Mouse (Mus musculus) G1E (cell line): Measurements from ENCODE around the gene Krtap28-10. TPM values are rescaled to one million over a fixed set of nuclear protein-coding genes. Genes with fewer than 3 reads are reported as not detected.

ENCODE experiments used
- ATAC-seq: 2 replicates; pipeline ENCODE4 v1.8.0; 2016; ENCODE audit warnings: mild to moderate bottlenecking; ENCODE audit not compliant: insufficient number of reproducible peaks, poor library complexity, low FRiP score, severe bottlenecking; ENCODE audit errors: extremely low read depth
- DNase-seq: peaks from one replicate; pipeline ENCODE4 v3.0.0; 2012; ENCODE audit warnings: low spot score
- H3K27me3 ChIP-seq: 2 replicates; pipeline ENCODE4 v1.6.1; 2012; ENCODE audit warnings: mild to moderate bottlenecking, low read length, inconsistent platforms; ENCODE audit not compliant: insufficient read depth
- H3K36me3 ChIP-seq: replicated peaks from 2 replicates; pipeline ENCODE3; 2012; ENCODE audit warnings: mild to moderate bottlenecking, inconsistent platforms
- H3K4me1 ChIP-seq: 2 replicates; pipeline ENCODE4 v1.6.1; 2012; ENCODE audit warnings: low read depth, low read length, inconsistent platforms, mixed read lengths; ENCODE audit not compliant: insufficient read depth
- H3K4me3 ChIP-seq: 2 replicates; pipeline ENCODE4 v1.5.1; 2012; ENCODE audit warnings: low read depth, mild to moderate bottlenecking, inconsistent platforms, low read length, moderate library complexity, mixed read lengths
- H3K9me3 ChIP-seq: replicated peaks from 2 replicates; pipeline ENCODE4 v1.6.1; 2012; ENCODE audit warnings: inconsistent platforms
- CTCF ChIP-seq: IDR thresholded peaks from 2 replicates; pipeline ENCODE4 v1.5.1; 2012; ENCODE audit warnings: low read depth, low read length, inconsistent platforms, mixed read lengths
- GATA1 ChIP-seq: IDR thresholded peaks from 2 replicates; pipeline ENCODE4 v1.6.1; 2012; ENCODE audit warnings: borderline replicate concordance, low read length, inconsistent platforms, mixed read lengths
- GATA2 ChIP-seq: IDR thresholded peaks from 2 replicates; pipeline ENCODE4 v1.6.1; 2012; ENCODE audit warnings: low read depth, low read length, inconsistent platforms, borderline replicate concordance
- POLR2AphosphoS5 ChIP-seq: IDR thresholded peaks from 2 replicates; pipeline ENCODE4 v1.6.1; 2012; ENCODE audit warnings: low read depth, low read length, inconsistent platforms; ENCODE audit not compliant: insufficient replicate concordance
- TAL1 ChIP-seq: conservative IDR thresholded peaks from 2 replicates; pipeline ENCODE4 v1.6.1; 2012; ENCODE audit warnings: low read depth, low read length, inconsistent platforms, mixed read lengths
- polyA plus RNA-seq: library from polyadenylated mRNA; stranded (reverse); fragments of >175 nt; gene quantifications from 2 replicates; pipeline ENCODE4 v1.2.3, GENCODE M21; 2012
- total RNA-seq, 2 experiments: library from RNA; stranded (forward) in 1 of 2; stranded (reverse) in 1 of 2; fragments of 200-1000 nt in 1 of 2; fragments of >200 nt in 1 of 2; fragmentation: Nextera tagmentation in 1 of 2; gene quantifications; 2 replicates each; pipeline ENCODE4 v1.2.3; 2014 to 2017

Gene Krtap28-10
- total and polyA plus RNA-seq, 3 experiments, result not detected

DNA sequence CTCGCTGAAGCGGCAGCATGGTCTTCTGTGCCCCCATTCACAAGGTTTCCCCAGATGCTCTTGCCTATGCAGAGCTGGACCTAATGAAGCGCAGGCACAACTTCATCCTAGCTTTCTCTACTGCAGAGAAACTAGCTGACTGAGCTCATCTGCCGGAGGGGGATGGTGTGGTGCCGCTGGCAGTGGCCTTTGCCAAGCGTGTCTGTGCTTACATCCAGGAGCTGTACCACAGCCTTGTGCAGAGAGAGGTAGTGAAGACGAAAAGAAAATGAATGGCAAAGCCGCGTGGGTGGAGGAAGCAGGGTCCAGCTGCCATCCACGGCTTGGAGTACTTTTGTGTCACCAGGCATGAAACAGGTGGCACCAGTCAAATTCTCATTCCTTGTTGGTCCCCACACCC lies 24.9 kb upstream of the Krtap28-10 start:
- no peaks in the 10 kb centered on the region for H3K9me3 ChIP-seq
- no peak for TF ChIP-seq GATA2
- TF ChIP-seq TAL1, result no peak
- no peak for TF ChIP-seq CTCF
- TF ChIP-seq GATA1, result no peak
- TF ChIP-seq POLR2AphosphoS5, result no peak
- no peak for ATAC-seq

GRCm38 (mm10) chr1:83066577-83066976 lies 24.3 kb upstream of the Krtap28-10 start:
- no peak for TF ChIP-seq TAL1
- TF ChIP-seq POLR2AphosphoS5, result no peak
- no peak for TF ChIP-seq GATA1
- no peak for TF ChIP-seq GATA2
- no peak for TF ChIP-seq CTCF
- Histone ChIP-seq H3K4me1 (no peaks in the 10 kb centered on the region), H3K9me3 (no peaks in the 10 kb centered on the region), H3K36me3 (no peaks in the 10 kb centered on the region), H3K4me3 (no peak overlapping the region), H3K27me3 (peaks cover 9% of the 10 kb centered on the region)
- no peak for ATAC-seq
- DNase-seq, result no peak

More for the DNA sequence above, 24.9 kb upstream of the Krtap28-10 start:
- no peak overlapping the region for H3K4me3 ChIP-seq
- H3K27me3 ChIP-seq, result peaks cover 9% of the 10 kb centered on the region
- H3K4me1 ChIP-seq, result no peaks in the 10 kb centered on the region
- no peak for DNase-seq
- no peaks in the 10 kb centered on the region for H3K36me3 ChIP-seq

GRCm38 (mm10) chr1:83064851-83065250 lies 22.6 kb upstream of the Krtap28-10 start:
- Histone ChIP-seq H3K27me3 (peaks cover 9% of the 10 kb centered on the region), H3K36me3 (no peaks in the 10 kb centered on the region), H3K9me3 (no peaks in the 10 kb centered on the region), H3K4me1 (no peaks in the 10 kb centered on the region), H3K4me3 (no peak overlapping the region)
- no peak for TF ChIP-seq POLR2AphosphoS5
- TF ChIP-seq CTCF, result no peak
- no peak for TF ChIP-seq GATA2
- peak; percentile 29 for DNase-seq
- no peak; the same call in 1 of the 2 replicates for ATAC-seq

DNA sequence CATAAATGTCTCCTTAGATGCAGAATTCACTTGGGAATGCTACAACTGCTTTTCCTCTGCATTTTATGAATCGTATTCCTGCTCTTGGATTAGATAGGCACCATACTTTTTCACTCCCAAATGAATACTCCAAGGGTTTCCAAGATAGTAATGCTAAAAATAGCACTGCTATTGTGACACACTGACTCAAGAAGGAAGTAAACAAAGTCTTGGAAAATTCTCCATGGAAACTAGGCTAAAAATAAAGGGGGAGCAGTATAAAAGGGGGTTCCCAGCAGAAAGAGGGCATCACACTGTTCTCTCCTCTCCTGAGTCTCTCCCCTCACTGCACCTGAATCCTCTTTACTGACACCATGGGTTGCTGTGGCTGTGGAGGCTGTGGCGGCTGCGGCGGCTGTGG lies 18.4 kb upstream of the Krtap28-10 start, which contains the start of gene Krtap28-13:
Gene Krtap28-13 (plus strand): TSS at position 288 of the 400 bp plus-strand sequence.
- H3K4me3 ChIP-seq, result no peak within 1 kb of the TSS
- no peak for TF ChIP-seq CTCF
- TF ChIP-seq TAL1, result no peak
- no peak for TF ChIP-seq GATA1
- no peak for TF ChIP-seq GATA2
- TF ChIP-seq POLR2AphosphoS5, result no peak
- H3K9me3 ChIP-seq, result no peaks in the 10 kb centered on the region
- DNase-seq (no peak), ATAC-seq (no peak)
- no peaks in the 10 kb centered on the region for H3K36me3 ChIP-seq
- no peaks in the 10 kb centered on the region for H3K4me1 ChIP-seq
- peaks cover 5% of the 10 kb centered on the region for H3K27me3 ChIP-seq

GRCm38 (mm10) chr1:83059278-83059677 lies 17.0 kb upstream of the Krtap28-10 start, which contains the start of gene A030005K14Rik:
A030005K14Rik (minus strand) TSS chr1:83059378.
- no peaks in the 10 kb centered on the region for H3K4me1 ChIP-seq
- TF ChIP-seq GATA1, result no peak
- TF ChIP-seq TAL1, result no peak
- no peak for TF ChIP-seq POLR2AphosphoS5
- TF ChIP-seq GATA2, result no peak
- no peaks in the 10 kb centered on the region for H3K36me3 ChIP-seq
- no peak for ATAC-seq
- DNase-seq, result no peak
- H3K27me3 ChIP-seq, result peaks cover 5% of the 10 kb centered on the region
- H3K4me3 ChIP-seq, result no peak within 1 kb of the TSS
- H3K9me3 ChIP-seq, result no peaks in the 10 kb centered on the region

GRCm38 (mm10) chr1:83058481-83058880 lies 16.2 kb upstream of the Krtap28-10 start:
- DNase-seq, result no peak
- no peak for ATAC-seq
- Histone ChIP-seq H3K4me3 (no peak overlapping the region), H3K36me3 (no peaks in the 10 kb centered on the region), H3K27me3 (peaks cover 5% of the 10 kb centered on the region), H3K9me3 (no peaks in the 10 kb centered on the region), H3K4me1 (no peaks in the 10 kb centered on the region)
- TF ChIP-seq GATA1 (no peak), GATA2 (no peak), POLR2AphosphoS5 (no peak), TAL1 (no peak), CTCF (no peak)

DNA sequence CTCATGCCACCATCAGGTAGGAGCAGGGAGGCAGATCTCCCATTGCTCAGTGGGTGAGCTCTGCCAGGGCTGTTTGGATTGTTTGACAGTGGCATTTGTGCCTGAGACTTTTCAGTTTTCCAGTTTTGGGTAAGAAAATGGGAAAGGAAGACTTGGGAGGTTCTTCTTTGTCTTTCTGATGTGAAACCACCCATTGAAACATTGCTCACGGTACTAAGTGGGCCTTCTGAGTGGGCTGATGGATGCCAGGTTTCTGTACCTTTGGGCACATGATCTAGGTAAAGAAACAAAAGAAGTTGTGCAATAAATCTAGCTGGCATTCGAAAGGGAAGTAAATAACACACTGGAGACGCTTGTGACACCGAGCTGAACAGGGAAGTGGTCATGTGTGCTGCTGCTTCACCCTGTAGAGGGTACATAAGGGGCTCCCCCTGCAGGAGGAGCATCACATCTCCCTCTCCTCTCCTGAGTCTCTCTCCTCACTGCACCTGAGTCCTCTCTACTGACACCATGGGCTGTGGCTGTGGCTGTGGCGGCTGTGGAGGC lies 2.7 kb upstream of the Krtap28-10 start, which contains the start of gene Gm47969:
Gene Gm47969 (plus strand): TSS at position 51 of the 546 bp plus-strand sequence.
- H3K27me3 ChIP-seq, result peaks cover 9% of the 10 kb centered on the region
- H3K9me3 ChIP-seq, result no peaks in the 10 kb centered on the region
- no peak within 1 kb of the TSS for H3K4me3 ChIP-seq
- no peaks in the 10 kb centered on the region for H3K4me1 ChIP-seq
- H3K36me3 ChIP-seq, result no peaks in the 10 kb centered on the region
- ATAC-seq (no peak), DNase-seq (no peak)
- TF ChIP-seq CTCF (no peak), GATA2 (no peak), TAL1 (no peak), GATA1 (no peak), POLR2AphosphoS5 (no peak)
